Mouse (Mus musculus): ENCODE data around the gene Alkbh2. TPM values are rescaled to one million over a fixed set of nuclear protein-coding genes. Genes with fewer than 3 reads are reported as not detected.

Gene Alkbh2
- total and polyA plus RNA-seq, 2 experiments, result 3.1 to 10.1 TPM

DNA sequence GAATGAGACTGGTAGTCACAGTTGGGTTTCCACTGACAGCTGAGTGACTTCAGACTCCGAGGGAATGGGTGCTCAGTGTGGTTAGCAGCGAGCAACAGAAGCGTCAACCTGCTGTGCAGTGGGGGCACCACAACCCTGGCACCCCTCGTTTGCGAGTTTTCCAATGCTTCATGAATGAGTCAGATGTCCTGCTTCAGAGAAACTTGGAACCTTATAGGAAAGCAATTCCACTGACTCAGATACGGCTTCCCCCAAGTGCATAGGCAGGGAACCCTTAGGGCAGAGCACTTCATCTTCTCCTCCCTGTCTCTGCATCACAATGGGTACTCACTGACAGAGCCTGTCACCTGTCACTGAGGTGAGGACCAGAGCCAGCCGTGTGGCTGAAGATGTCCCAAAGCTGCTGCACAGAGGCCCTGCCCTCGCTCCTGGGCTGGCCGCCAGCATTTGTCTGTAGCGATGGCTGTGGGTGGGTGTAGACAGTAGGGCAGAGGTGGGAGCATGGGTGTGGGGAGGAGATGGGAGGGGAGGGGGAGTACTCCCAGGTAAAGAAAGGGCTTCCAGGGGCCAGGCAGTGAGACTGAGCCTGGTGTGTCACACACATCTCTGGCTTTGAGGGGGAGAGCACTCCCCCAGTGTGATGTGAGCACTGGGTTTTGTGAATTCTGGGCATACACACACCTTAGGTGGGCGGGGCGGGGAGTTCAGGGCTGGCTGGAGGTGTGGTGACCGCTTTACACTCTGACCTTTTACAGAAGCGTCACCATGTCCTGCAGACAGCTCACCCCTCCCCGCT, 9.7 kb upstream of the Alkbh2 start:
- WGBS, result 82% methylated on average over 15 of the region's 15 CpGs
- Histone ChIP-seq H3K27me3 (ENCODE audit: control insufficient read depth, insufficient read depth, low read length) (no peaks in the 10 kb centered on the region), H3K9ac (ENCODE audit: low read depth, low read length) (no peak overlapping the region), H3K79me2 (ENCODE audit: control insufficient read depth, insufficient read depth, low read length) (no peaks in the 10 kb centered on the region), H3K4me3 (ENCODE audit: insufficient read depth, low read depth, low read length) (no peak overlapping the region), H3K36me3 (ENCODE audit: control insufficient read depth, insufficient read depth, low read length) (no peaks in the 10 kb centered on the region), H3K4me1 (ENCODE audit: control insufficient read depth, insufficient read depth, low read length) (peaks cover 17% of the 10 kb centered on the region), H3K27ac (replicated peaks; ENCODE audit: insufficient read depth, low read depth, low read length) (no peak overlapping the region)
- TF ChIP-seq CTCF (IDR thresholded peaks at IDR 0.05; ENCODE audit: low read depth, low read length), result no peak
- no peak for TF ChIP-seq POLR2A (IDR thresholded peaks at IDR 0.05; ENCODE audit: extremely low read depth, insufficient read depth, low read length)
- no peak for DNase-seq (ENCODE audit: extremely low read depth, low read depth, low spot score)

DNA sequence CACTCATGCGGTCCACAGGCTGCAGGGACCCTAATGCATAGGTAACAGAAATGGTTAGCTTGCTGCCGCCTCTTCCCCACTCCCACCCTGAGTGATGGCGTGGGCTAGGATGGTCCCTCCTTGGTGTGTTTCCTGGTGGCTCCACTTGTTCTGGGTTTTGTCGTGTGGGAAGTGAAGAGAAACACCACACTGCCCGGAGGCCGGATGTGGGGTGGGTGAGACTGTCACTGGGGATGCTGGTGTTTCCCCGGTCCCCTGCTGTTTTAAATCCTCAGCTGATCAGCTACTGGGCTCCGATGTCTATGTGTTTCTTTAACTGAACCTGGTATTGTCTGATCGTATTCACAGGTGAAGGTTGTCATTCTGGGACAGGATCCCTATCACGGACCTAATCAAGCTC, 7.5 kb upstream of the Alkbh2 start:
- WGBS, result 93% methylated on average over 10 of the region's 10 CpGs
- H3K9ac ChIP-seq (ENCODE audit: low read depth, low read length), result no peak overlapping the region
- no peak for DNase-seq (ENCODE audit: extremely low read depth, low read depth, low spot score)
- H3K27ac ChIP-seq (replicated peaks; ENCODE audit: insufficient read depth, low read depth, low read length), result no peak overlapping the region
- H3K27me3 ChIP-seq (ENCODE audit: control insufficient read depth, insufficient read depth, low read length), result no peaks in the 10 kb centered on the region
- peaks cover 22% of the 10 kb centered on the region for H3K4me1 ChIP-seq (ENCODE audit: control insufficient read depth, insufficient read depth, low read length)
- H3K36me3 ChIP-seq (ENCODE audit: control insufficient read depth, insufficient read depth, low read length), result no peaks in the 10 kb centered on the region
- no peak for TF ChIP-seq CTCF (IDR thresholded peaks at IDR 0.05; ENCODE audit: low read depth, low read length)
- no peaks in the 10 kb centered on the region for H3K79me2 ChIP-seq (ENCODE audit: control insufficient read depth, insufficient read depth, low read length)
- no peak overlapping the region for H3K4me3 ChIP-seq (ENCODE audit: insufficient read depth, low read depth, low read length)

DNA sequence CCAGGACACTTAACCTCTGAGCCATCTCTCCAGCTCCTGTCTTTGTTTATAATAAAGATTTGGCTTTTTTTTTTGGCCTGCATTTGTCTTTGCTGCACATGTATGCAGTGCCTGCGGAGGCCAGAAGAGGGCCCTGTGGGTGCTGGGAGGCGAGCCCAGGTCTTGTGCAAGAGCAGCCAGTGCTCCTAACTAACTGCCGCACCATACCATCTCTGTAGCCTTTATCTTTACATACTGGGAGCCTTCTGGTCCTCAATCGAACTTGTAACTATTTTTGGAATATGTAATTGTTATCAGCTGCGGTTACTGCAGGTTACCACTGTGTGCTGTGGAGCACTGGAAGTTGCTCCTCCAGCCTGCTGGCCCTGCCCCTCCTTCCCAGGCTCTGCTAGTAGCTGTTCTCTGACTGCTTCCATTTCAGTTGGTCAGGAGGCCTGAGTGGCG, 6.1 kb upstream of the Alkbh2 start:
- Histone ChIP-seq H3K36me3 (ENCODE audit: control insufficient read depth, insufficient read depth, low read length) (no peaks in the 10 kb centered on the region), H3K27ac (replicated peaks; ENCODE audit: insufficient read depth, low read depth, low read length) (peak overlapping the region; percentile 84; the same call in 1 of the 2 replicates), H3K4me3 (ENCODE audit: insufficient read depth, low read depth, low read length) (no peak overlapping the region), H3K9ac (ENCODE audit: low read depth, low read length) (peak overlapping the region; percentile 28), H3K4me1 (ENCODE audit: control insufficient read depth, insufficient read depth, low read length) (peaks cover 18% of the 10 kb centered on the region), H3K27me3 (ENCODE audit: control insufficient read depth, insufficient read depth, low read length) (no peaks in the 10 kb centered on the region), H3K79me2 (ENCODE audit: control insufficient read depth, insufficient read depth, low read length) (no peaks in the 10 kb centered on the region)
- TF ChIP-seq POLR2A (IDR thresholded peaks at IDR 0.05; ENCODE audit: extremely low read depth, insufficient read depth, low read length) (no peak), CTCF (IDR thresholded peaks at IDR 0.05; ENCODE audit: low read depth, low read length) (peak; percentile 90)
- DNase-seq (ENCODE audit: extremely low read depth, low read depth, low spot score), result peak; percentile 90
- 18% methylated on average over 6 of the region's 6 CpGs for WGBS

DNA sequence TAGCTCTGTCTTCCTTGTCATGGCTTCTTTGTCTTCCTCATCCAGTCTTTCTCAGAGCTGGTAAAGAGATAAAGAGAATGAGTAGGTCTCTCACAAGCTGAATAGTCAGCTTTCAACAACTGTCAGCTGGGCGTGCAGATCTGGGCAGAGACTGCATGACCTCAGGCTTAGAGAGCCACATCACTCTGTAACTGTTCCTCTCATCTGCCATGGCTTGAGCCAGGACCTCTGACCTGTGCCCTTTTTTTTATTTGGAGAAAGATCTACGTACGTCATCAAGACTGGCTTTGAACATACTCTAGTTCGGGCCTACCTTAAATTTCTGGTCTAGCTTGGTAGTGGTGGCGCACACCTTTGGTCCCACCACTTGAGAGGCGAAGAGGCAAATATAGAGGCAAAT, 4.8 kb upstream of the Alkbh2 start:
- H3K27me3 ChIP-seq (ENCODE audit: control insufficient read depth, insufficient read depth, low read length), result no peaks in the 10 kb centered on the region
- peaks cover 15% of the 10 kb centered on the region for H3K4me1 ChIP-seq (ENCODE audit: control insufficient read depth, insufficient read depth, low read length)
- no peaks in the 10 kb centered on the region for H3K79me2 ChIP-seq (ENCODE audit: control insufficient read depth, insufficient read depth, low read length)
- peak; percentile 94 for DNase-seq (ENCODE audit: extremely low read depth, low read depth, low spot score)
- H3K4me3 ChIP-seq (ENCODE audit: insufficient read depth, low read depth, low read length), result no peak overlapping the region
- TF ChIP-seq CTCF (IDR thresholded peaks at IDR 0.05; ENCODE audit: low read depth, low read length) (no peak), POLR2A (IDR thresholded peaks at IDR 0.05; ENCODE audit: extremely low read depth, insufficient read depth, low read length) (no peak)
- 46% methylated on average over 6 of the region's 6 CpGs for WGBS
- no peaks in the 10 kb centered on the region for H3K36me3 ChIP-seq (ENCODE audit: control insufficient read depth, insufficient read depth, low read length)
- H3K27ac ChIP-seq (replicated peaks; ENCODE audit: insufficient read depth, low read depth, low read length), result peak overlapping the region; percentile 84
- H3K9ac ChIP-seq (ENCODE audit: low read depth, low read length), result peak overlapping the region; percentile 6; the same call in 1 of the 2 replicates

DNA sequence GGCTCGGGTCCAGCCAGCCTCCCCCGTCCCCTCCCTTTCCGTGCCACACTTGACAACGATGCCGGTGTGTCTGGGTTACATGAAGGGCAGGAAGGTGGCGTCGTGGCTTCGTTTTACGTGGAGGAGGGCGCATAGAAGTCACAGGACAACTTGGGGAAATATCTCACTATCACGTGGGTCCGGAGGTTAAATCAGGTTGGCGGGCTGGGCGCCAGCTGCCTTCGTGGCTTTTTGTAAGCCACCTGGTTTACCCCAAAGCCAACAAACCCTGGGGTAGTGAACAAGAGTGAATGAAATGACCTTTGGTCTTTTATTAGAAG, 3.5 kb upstream of the Alkbh2 start:
- DNase-seq (ENCODE audit: extremely low read depth, low read depth, low spot score), result peak; percentile 95
- WGBS, result under 1% methylated on average over 15 of the region's 15 CpGs
- Histone ChIP-seq H3K27me3 (ENCODE audit: control insufficient read depth, insufficient read depth, low read length) (no peaks in the 10 kb centered on the region), H3K79me2 (ENCODE audit: control insufficient read depth, insufficient read depth, low read length) (no peaks in the 10 kb centered on the region), H3K27ac (replicated peaks; ENCODE audit: insufficient read depth, low read depth, low read length) (peak overlapping the region; percentile 93), H3K4me1 (ENCODE audit: control insufficient read depth, insufficient read depth, low read length) (peaks cover 15% of the 10 kb centered on the region), H3K4me3 (ENCODE audit: insufficient read depth, low read depth, low read length) (peak overlapping the region; percentile 69), H3K36me3 (ENCODE audit: control insufficient read depth, insufficient read depth, low read length) (no peaks in the 10 kb centered on the region), H3K9ac (ENCODE audit: low read depth, low read length) (peak overlapping the region; percentile 86)
- 0 out of 2 replicates have a peak, but pooled peaks have one; percentile 20 for TF ChIP-seq POLR2A (IDR thresholded peaks at IDR 0.05; ENCODE audit: extremely low read depth, insufficient read depth, low read length)
- TF ChIP-seq CTCF (IDR thresholded peaks at IDR 0.05; ENCODE audit: low read depth, low read length), result no peak

Measured in liver, adult 2 months (tissue).